ENCODE assay signal across 8 mouse cellular contexts in genomic region chr2:30124472-30125274, GRCm38 (mm10). TPM values are rescaled to one million over a fixed set of nuclear protein-coding genes. Genes with fewer than 3 reads are reported as not detected.
DNase-seq lines count a peak whose midpoint lies in the region; ATAC-seq lines count a peak whose summit lies in the region.

Zer1 (minus strand) TSS chr2:30124585.

- no peaks in the 10 kb centered on the region for H3K27me3 ChIP-seq in forebrain, embryonic 11.5 days (ENCODE audit: control insufficient read depth, insufficient read depth, low read length)
- no peaks in the 10 kb centered on the region for H3K27me3 ChIP-seq in heart, embryonic 16.5 days (ENCODE audit: control insufficient read depth, insufficient read depth, low read length)
- H3K27me3 ChIP-seq in liver, embryonic 15.5 days, result no peaks in the 10 kb centered on the region
- H3K27me3 ChIP-seq in neural tube, embryonic 12.5 days (replicated peaks), result no peaks in the 10 kb centered on the region

- WGBS in forebrain, embryonic 11.5 days, result 11% methylated on average over 27 of the region's 31 CpGs
- WGBS in heart, embryonic 16.5 days, result 9% methylated on average over 29 of the region's 31 CpGs
- 11% methylated on average over 31 of the region's 31 CpGs for WGBS in liver, embryonic 15.5 days (ENCODE audit: insufficient replicate concordance)
- 11% methylated on average over 31 of the region's 31 CpGs for WGBS in neural tube, embryonic 12.5 days

- H3K4me3 ChIP-seq in forebrain, embryonic 11.5 days (ENCODE audit: low read depth, low read length), result peak within 1 kb of the TSS; percentile 76
- peak within 1 kb of the TSS; percentile 81 for H3K4me3 ChIP-seq in heart, embryonic 16.5 days (ENCODE audit: low read length)
- H3K4me3 ChIP-seq in liver, embryonic 15.5 days (replicated peaks), result peak within 1 kb of the TSS; percentile 65
- peak within 1 kb of the TSS; percentile 80 for H3K4me3 ChIP-seq in neural tube, embryonic 12.5 days

- ATAC-seq in forebrain, embryonic 11.5 days (replicated peaks; ENCODE audit: low FRiP score), result peak; percentile 94
- peak; percentile 97 for ATAC-seq in heart, embryonic 16.5 days (replicated peaks; ENCODE audit: extremely low read depth, insufficient read depth, low FRiP score)
- ATAC-seq in liver, embryonic 15.5 days (ENCODE audit: insufficient read depth), result peak; percentile 97
- ATAC-seq in neural tube, embryonic 12.5 days (ENCODE audit: low FRiP score, low read depth), result peak; percentile 88

- H3K27ac ChIP-seq in forebrain, embryonic 11.5 days (ENCODE audit: low read depth, low read length), result peak within 1 kb of the TSS; percentile 72
- H3K27ac ChIP-seq in heart, embryonic 16.5 days (ENCODE audit: low read length), result peak within 1 kb of the TSS; percentile 86
- H3K27ac ChIP-seq in liver, embryonic 15.5 days (replicated peaks), result peak within 1 kb of the TSS; percentile 91
- peak within 1 kb of the TSS; percentile 76 for H3K27ac ChIP-seq in neural tube, embryonic 12.5 days

- H3K4me1 ChIP-seq in forebrain, embryonic 11.5 days (replicated peaks; ENCODE audit: control insufficient read depth, insufficient read depth, low read length), result peaks cover 7% of the 10 kb centered on the region; the same call in 1 of the 2 replicates
- H3K4me1 ChIP-seq in heart, embryonic 16.5 days (ENCODE audit: control insufficient read depth, insufficient read depth, low read length), result peaks cover 13% of the 10 kb centered on the region
- H3K4me1 ChIP-seq in liver, embryonic 15.5 days (replicated peaks), result peaks cover 30% of the 10 kb centered on the region
- peaks cover 32% of the 10 kb centered on the region for H3K4me1 ChIP-seq in neural tube, embryonic 12.5 days

- peak within 1 kb of the TSS; percentile 89 for H3K4me2 ChIP-seq in forebrain, embryonic 11.5 days (ENCODE audit: low read depth, low read length, severe bottlenecking)
- peak within 1 kb of the TSS; percentile 95 for H3K4me2 ChIP-seq in heart, embryonic 16.5 days (ENCODE audit: low read depth, low read length)
- peak within 1 kb of the TSS; percentile 79 for H3K4me2 ChIP-seq in liver, embryonic 15.5 days
- H3K4me2 ChIP-seq in neural tube, embryonic 12.5 days (replicated peaks), result peak within 1 kb of the TSS; percentile 84

- DNase-seq in CD8-positive naive resting alpha-beta T cell, adult 2 months (ENCODE audit: low read depth in 2 of 2, low spot score in 2 of 2), result peak; percentile 87 to 91
- peak; percentile 81 for DNase-seq in c-Kit-positive CD71-negative TER-119-negative erythroid progenitor cells, embryonic 14.5 days (ENCODE audit: low read depth)
- peak; percentile 95 for DNase-seq in forebrain, embryonic 11.5 days (ENCODE audit: low spot score)
- DNase-seq in kidney, postnatal 36 days, result peak; percentile 98 to 100
- peak; percentile 93 for DNase-seq in telencephalon, adult 2 months (ENCODE audit: low read depth, low spot score)

- H3K9me3 ChIP-seq in forebrain, embryonic 11.5 days (ENCODE audit: control insufficient read depth, low read length), result no peaks in the 10 kb centered on the region
- H3K9me3 ChIP-seq in heart, embryonic 16.5 days (replicated peaks; ENCODE audit: control insufficient read depth, low read length), result no peaks in the 10 kb centered on the region
- H3K9me3 ChIP-seq in liver, embryonic 15.5 days (replicated peaks), result no peaks in the 10 kb centered on the region
- no peaks in the 10 kb centered on the region for H3K9me3 ChIP-seq in neural tube, embryonic 12.5 days

- H3K9ac ChIP-seq in forebrain, embryonic 11.5 days (ENCODE audit: low read length), result peak within 1 kb of the TSS; percentile 85
- peak within 1 kb of the TSS; percentile 88 for H3K9ac ChIP-seq in heart, embryonic 16.5 days (ENCODE audit: low read length)
- peak within 1 kb of the TSS; percentile 79 for H3K9ac ChIP-seq in liver, embryonic 15.5 days
- peak within 1 kb of the TSS; percentile 87 for H3K9ac ChIP-seq in neural tube, embryonic 12.5 days

- no peaks in the 10 kb centered on the region for H3K36me3 ChIP-seq in forebrain, embryonic 11.5 days (ENCODE audit: control insufficient read depth, insufficient read depth, low read length)
- 0 out of 2 replicates have a peak, but pooled peaks cover 3% of the 10 kb centered on the region for H3K36me3 ChIP-seq in heart, embryonic 16.5 days (ENCODE audit: control insufficient read depth, insufficient read depth)
- no peaks in the 10 kb centered on the region for H3K36me3 ChIP-seq in liver, embryonic 15.5 days (replicated peaks)
- no peaks in the 10 kb centered on the region for H3K36me3 ChIP-seq in neural tube, embryonic 12.5 days

RNA-seq across cellular contexts. Expression of gene Zer1, which starts in this region (rescaled TPM):
- 8.0 and 8.1 TPM in 2 replicates for polyA plus RNA-seq in forebrain, embryonic 11.5 days (2014; fragmentation: Nextera tagmentation; extraction: Ambion mirVana)
- 5.7 TPM in 2 replicates for polyA plus RNA-seq in heart, embryonic 16.5 days (2015; fragmentation: Nextera tagmentation; extraction: Ambion mirVana)
- 2.4 and 2.5 TPM in 2 replicates for polyA plus RNA-seq in liver, embryonic 15.5 days (2015; fragmentation: Nextera tagmentation; extraction: Ambion mirVana)
- 10.6 and 11.1 TPM in 2 replicates for polyA plus RNA-seq in neural tube, embryonic 12.5 days (2016; fragmentation: Nextera tagmentation; extraction: Ambion mirVana)

Comparison
In these comparisons a context has a peak if more than half of its experiments do, and no peak if none do; other contexts are left out.
1. Peak in every context shown above with its lines: DNase-seq, ATAC-seq, H3K4me3 ChIP-seq and H3K27ac ChIP-seq.